Mouse (Mus musculus) macrophage (primary cell): ENCODE results near the gene Olfr1193. TPM values are rescaled to one million over a fixed set of nuclear protein-coding genes. Genes with fewer than 3 reads are reported as not detected.
"Not testable (repeated sequence)": the region's sequence is repeated elsewhere in the genome, so short reads cannot be mapped to it uniquely, and the experiment has no call there.

Source experiments
- H3K27ac ChIP-seq: fragments of 350-480 bp; formaldehyde crosslinking; 2 replicates; pipeline ENCODE4 v1.9.0; 2021
- H3K36me3 ChIP-seq: fragments of 350-480 bp; formaldehyde crosslinking; 2 replicates; pipeline ENCODE4 v1.9.0; 2021; ENCODE audit errors: inconsistent target
- H3K4me3 ChIP-seq: fragments of 350-480 bp; formaldehyde crosslinking; 2 replicates; pipeline ENCODE4 v1.9.0; 2021; ENCODE audit errors: inconsistent target
- H3K79me2 ChIP-seq: fragments of 350-480 bp; formaldehyde crosslinking; 2 replicates; pipeline ENCODE4 v1.9.0; 2021; ENCODE audit errors: inconsistent target
- WGBS: methylation state at CpG from one replicate; pipeline ENCODE4 v1.1.7; 2026; ENCODE audit warnings: inconsistent platforms; ENCODE audit not compliant: missing documents; 5-methylcytosine and 5-hydroxymethylcytosine counted together
- polyA plus RNA-seq: library from polyadenylated mRNA; stranded (reverse); fragments of 250-400 nt; gene quantifications from 3 replicates; pipeline ENCODE4 v1.2.4, GENCODE M21; 2018; ENCODE audit warnings: inconsistent platforms
- total RNA-seq, 78 experiments: library from RNA; depleted of rRNA; stranded (reverse); fragments of 250-400 nt; gene quantifications; 1 replicate in 9 of 78; 2 replicates in 24 of 78; 3 replicates in 43 of 78; 4 replicates in 2 of 78; pipeline ENCODE4 v1.2.4; 2018; ENCODE audit warnings: inconsistent platforms in 56 of 78

Gene Olfr1193
- total RNA-seq (2018; cell fraction: chromatin; rRNA removed) = not detected
- not detected for total RNA-seq (2018; cell fraction: cytosol; rRNA removed)
- total RNA-seq (2018; cell fraction: nucleus; rRNA removed) = not detected
- not detected in 3 replicates for polyA plus RNA-seq

DNA sequence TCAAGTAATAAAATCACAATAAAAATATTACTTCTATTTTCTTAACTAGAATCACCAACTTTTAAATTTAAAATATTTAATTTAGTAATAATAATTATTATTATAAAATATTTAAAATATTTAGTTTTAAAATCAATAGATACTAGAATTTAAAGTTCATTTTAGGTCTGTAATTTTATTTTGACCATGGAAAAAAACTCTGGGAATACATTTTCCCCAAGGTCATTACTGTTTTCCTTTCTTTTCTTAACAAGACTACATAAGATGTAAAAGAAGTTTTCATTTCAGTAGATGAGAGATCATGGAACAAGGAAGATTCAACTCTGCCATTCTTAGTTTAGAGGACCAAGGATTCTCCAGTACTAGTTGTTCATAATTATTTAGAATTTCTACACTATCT is at the start of gene Olfr1193:
Olfr1193 (plus strand) TSS at position 301 of the 400 bp plus-strand sequence.
- H3K36me3 ChIP-seq, H3K79me2 ChIP-seq, H3K27ac ChIP-seq, H3K4me3 ChIP-seq: not testable (repeated sequence)

DNA sequence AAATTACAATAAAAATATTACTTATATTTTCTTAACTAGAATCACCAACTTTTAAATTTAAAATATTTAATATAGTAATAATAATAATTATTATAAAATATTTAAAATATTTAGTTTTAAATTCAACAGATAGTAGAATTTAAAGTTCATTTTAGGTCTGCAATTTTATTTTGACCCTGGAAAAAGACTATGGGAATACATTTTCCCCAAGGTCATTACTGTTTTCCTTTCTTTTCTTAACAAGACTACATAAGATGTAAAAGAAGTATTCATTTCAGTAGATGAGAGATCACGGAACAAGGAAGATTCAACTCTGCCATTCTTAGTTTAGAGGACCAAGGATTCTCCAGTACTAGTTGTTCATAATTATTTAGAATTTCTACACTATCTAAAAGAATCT is 35.2 kb upstream of the Olfr1193 start, which contains the start of gene Olfr1191-ps1:
Olfr1191-ps1 (plus strand) TSS at position 301 of the 400 bp plus-strand sequence.
- H3K79me2 ChIP-seq, H3K4me3 ChIP-seq, H3K36me3 ChIP-seq, H3K27ac ChIP-seq: not testable (repeated sequence)
- WGBS = 89% methylated on average over 1 of the region's 1 CpGs

DNA sequence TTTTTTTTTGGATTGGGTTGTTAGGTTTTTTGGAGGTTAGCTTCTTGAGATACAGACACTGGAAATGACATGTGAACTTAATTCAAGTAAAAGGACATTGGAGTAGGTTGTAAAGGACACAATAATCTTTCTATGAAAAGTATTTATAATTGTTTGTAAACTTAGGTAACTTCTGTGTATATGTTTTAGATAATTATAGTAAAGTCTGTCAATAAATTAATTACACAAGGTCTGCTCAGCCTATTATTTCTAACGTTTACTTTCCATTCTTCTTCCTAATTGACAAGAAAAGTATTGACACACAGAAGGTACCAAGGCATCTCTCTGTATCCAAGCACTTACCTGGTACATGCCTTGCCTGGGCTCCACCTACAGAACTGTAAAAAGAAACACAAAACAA is 27.2 kb upstream of the Olfr1193 start, which contains the start of gene Olfr1192-ps1:
Olfr1192-ps1 (plus strand) TSS at position 301 of the 400 bp plus-strand sequence.
- H3K36me3 ChIP-seq = no peaks in the 10 kb centered on the region
- no peak within 1 kb of the TSS for H3K4me3 ChIP-seq
- H3K27ac ChIP-seq = no peak within 1 kb of the TSS
- no peaks in the 10 kb centered on the region for H3K79me2 ChIP-seq
- 44% methylated on average over 1 of the region's 1 CpGs for WGBS

DNA sequence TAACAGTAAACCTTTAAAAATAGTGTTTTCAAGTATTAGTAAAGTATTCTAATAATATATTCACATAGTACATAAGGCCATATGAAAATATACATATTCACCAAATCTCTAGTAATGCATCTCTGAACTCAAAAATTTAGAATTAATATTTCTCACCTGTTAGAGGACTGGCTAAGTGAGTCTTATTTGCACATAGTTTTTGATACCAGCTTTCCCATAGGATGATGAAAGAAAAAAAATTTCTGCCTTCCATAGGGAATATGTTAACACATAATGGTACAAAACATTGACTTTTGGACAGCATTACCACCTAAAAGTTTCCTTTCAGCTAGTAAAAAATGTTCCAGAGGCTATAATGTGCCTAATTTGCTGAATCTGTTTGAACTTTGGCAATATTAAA is 13.7 kb downstream of the Olfr1193 start, which contains the start of gene Olfr1195:
Olfr1195 (minus strand) TSS at position 101 of the 400 bp plus-strand sequence.
- Histone ChIP-seq H3K79me2 (no peaks in the 10 kb centered on the region), H3K27ac (no peak within 1 kb of the TSS), H3K36me3 (no peaks in the 10 kb centered on the region), H3K4me3 (no peak within 1 kb of the TSS)

DNA sequence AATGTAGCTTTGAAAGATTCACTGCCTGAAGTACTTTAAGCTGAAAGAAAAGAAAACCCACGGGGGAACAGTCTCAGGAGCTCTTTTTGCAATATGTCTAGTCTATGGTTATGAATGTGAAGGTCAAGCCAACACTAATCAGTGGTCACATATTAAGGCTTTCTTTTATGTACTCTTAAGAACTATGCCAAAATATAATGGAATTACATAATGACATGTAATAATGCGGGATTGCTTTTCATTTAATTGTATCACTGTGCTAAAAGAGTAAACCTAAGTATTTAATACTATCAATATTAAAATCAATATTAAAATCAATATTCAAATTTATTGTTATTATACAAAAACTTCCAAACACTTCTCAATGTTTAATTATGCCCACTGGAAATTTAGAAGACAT is 29.1 kb downstream of the Olfr1193 start, which contains the start of gene Olfr1196:
Olfr1196 (minus strand) TSS at position 101 of the 400 bp plus-strand sequence.
- Histone ChIP-seq H3K4me3 (no peak within 1 kb of the TSS), H3K79me2 (no peaks in the 10 kb centered on the region), H3K36me3 (no peaks in the 10 kb centered on the region), H3K27ac (no peak within 1 kb of the TSS)
- 83% methylated on average over 2 of the region's 2 CpGs for WGBS

Other genes starting within 250 kb of the Olfr1193 start
- not detected in 3 replicates for gene Olfr1181, start 249.5 kb upstream of the Olfr1193 start, polyA plus RNA-seq
- gene Gm13757, start 226.5 kb upstream of the Olfr1193 start, polyA plus RNA-seq = not detected in 3 replicates
- gene Olfr1183, start 220.8 kb upstream of the Olfr1193 start, polyA plus RNA-seq = not detected in 3 replicates
- gene Olfr1184, start 192.0 kb upstream of the Olfr1193 start, polyA plus RNA-seq = not detected in 3 replicates
- not detected in 3 replicates for gene Olfr1185-ps1, start 182.3 kb upstream of the Olfr1193 start, polyA plus RNA-seq
- not detected in 3 replicates for gene Olfr1186, start 157.1 kb upstream of the Olfr1193 start, polyA plus RNA-seq
- gene Olfr1188, start 118.7 kb upstream of the Olfr1193 start, polyA plus RNA-seq = not detected in 3 replicates
- gene Olfr1189, start 89.2 kb upstream of the Olfr1193 start, polyA plus RNA-seq = not detected in 3 replicates
- gene Olfr1191-ps1, start 35.1 kb upstream of the Olfr1193 start, polyA plus RNA-seq = not detected in 3 replicates
- not detected in 3 replicates for gene Olfr1192-ps1, start 27.1 kb upstream of the Olfr1193 start, polyA plus RNA-seq
- not detected in 3 replicates for gene Olfr1195, start 13.6 kb downstream of the Olfr1193 start, polyA plus RNA-seq
- gene Olfr1196, start 29.0 kb downstream of the Olfr1193 start, polyA plus RNA-seq = not detected in 3 replicates
- not detected in 3 replicates for gene Olfr1197, start 56.7 kb downstream of the Olfr1193 start, polyA plus RNA-seq
- gene Olfr1198, start 75.7 kb downstream of the Olfr1193 start, polyA plus RNA-seq = not detected in 3 replicates
- not detected in 3 replicates for gene Olfr1199, start 84.8 kb downstream of the Olfr1193 start, polyA plus RNA-seq
- gene Olfr1200, start 94.9 kb downstream of the Olfr1193 start, polyA plus RNA-seq = not detected in 3 replicates
- not detected in 3 replicates for gene Olfr1201, start 117.4 kb downstream of the Olfr1193 start, polyA plus RNA-seq
- not detected in 3 replicates for gene Olfr1202, start 138.9 kb downstream of the Olfr1193 start, polyA plus RNA-seq
- gene Olfr1205, start 154.1 kb downstream of the Olfr1193 start, polyA plus RNA-seq = not detected in 3 replicates
- not detected in 3 replicates for gene Olfr1204, start 173.7 kb downstream of the Olfr1193 start, polyA plus RNA-seq
- not detected in 3 replicates for gene Olfr1206, start 187.6 kb downstream of the Olfr1193 start, polyA plus RNA-seq
- not detected in 3 replicates for gene Olfr1208, start 226.7 kb downstream of the Olfr1193 start, polyA plus RNA-seq
- gene Olfr1209, start 239.5 kb downstream of the Olfr1193 start, polyA plus RNA-seq = not detected in 3 replicates